Mouse (Mus musculus) intestine, embryonic 16.5 days (tissue): ENCODE results near the gene Hoxa7. TPM values are rescaled to one million over a fixed set of nuclear protein-coding genes. Genes with fewer than 3 reads are reported as not detected.

Source experiments
- ATAC-seq: fragments of 200-750 bp; cut with Nextera tagmentation; 2 replicates; pipeline ENCODE4 v1.8.0; 2017; ENCODE audit warnings: moderate TSS enrichment, moderate library complexity
- H3K27ac ChIP-seq: fragments of 300-500 bp; sonication (generic); 2 replicates; pipeline ENCODE4 v1.5.1; 2014; ENCODE audit warnings: mild to moderate bottlenecking, low read length
- H3K27me3 ChIP-seq: fragments of 300-500 bp; sonication (generic); replicated peaks from 2 replicates; pipeline ENCODE4 v1.6.1; 2014; ENCODE audit warnings: low read length, control low read depth, mixed read lengths; ENCODE audit not compliant: control insufficient read depth, insufficient read depth
- H3K36me3 ChIP-seq: fragments of 300-500 bp; sonication (generic); 2 replicates; pipeline ENCODE4 v1.6.1; 2014; ENCODE audit warnings: low read length, control low read depth; ENCODE audit not compliant: control insufficient read depth, insufficient read depth
- H3K4me1 ChIP-seq: fragments of 300-500 bp; sonication (generic); 2 replicates; pipeline ENCODE4 v1.6.1; 2014; ENCODE audit warnings: low read length, control low read depth, mixed read lengths; ENCODE audit not compliant: control insufficient read depth, insufficient read depth
- H3K4me2 ChIP-seq: fragments of 300-500 bp; sonication (generic); 2 replicates; pipeline ENCODE4 v1.6.1; 2014; ENCODE audit warnings: low read depth, low read length, control low read depth
- H3K4me3 ChIP-seq: fragments of 300-500 bp; sonication (generic); 2 replicates; pipeline ENCODE4 v1.5.1; 2014; ENCODE audit warnings: mild to moderate bottlenecking, low read length
- H3K9ac ChIP-seq: fragments of 300-500 bp; sonication (generic); 2 replicates; pipeline ENCODE4 v1.6.1; 2014; ENCODE audit warnings: low read depth, low read length
- H3K9me3 ChIP-seq: fragments of 300-500 bp; sonication (generic); 2 replicates; pipeline ENCODE4 v1.6.1; 2016; ENCODE audit warnings: low read length, control low read depth; ENCODE audit not compliant: control insufficient read depth
- WGBS: fragments of 180-500 bp; shearing (Covaris S2); extraction: QIAGEN DNeasy Blood & Tissue Kit; methylation state at CpG from one replicate; pipeline ENCODE4 v1.1.7; 2014; 5-methylcytosine and 5-hydroxymethylcytosine counted together
- polyA plus RNA-seq: library from polyadenylated mRNA; unstranded; fragments of >200 nt; fragmentation: Nextera tagmentation; extraction: Ambion mirVana; gene quantifications from 2 replicates; pipeline ENCODE4 v1.2.1, GENCODE M21; 2015

The Hoxa7 gene
- polyA plus RNA-seq, 1 experiment from 2014 or later = 8.2 TPM

DNA sequence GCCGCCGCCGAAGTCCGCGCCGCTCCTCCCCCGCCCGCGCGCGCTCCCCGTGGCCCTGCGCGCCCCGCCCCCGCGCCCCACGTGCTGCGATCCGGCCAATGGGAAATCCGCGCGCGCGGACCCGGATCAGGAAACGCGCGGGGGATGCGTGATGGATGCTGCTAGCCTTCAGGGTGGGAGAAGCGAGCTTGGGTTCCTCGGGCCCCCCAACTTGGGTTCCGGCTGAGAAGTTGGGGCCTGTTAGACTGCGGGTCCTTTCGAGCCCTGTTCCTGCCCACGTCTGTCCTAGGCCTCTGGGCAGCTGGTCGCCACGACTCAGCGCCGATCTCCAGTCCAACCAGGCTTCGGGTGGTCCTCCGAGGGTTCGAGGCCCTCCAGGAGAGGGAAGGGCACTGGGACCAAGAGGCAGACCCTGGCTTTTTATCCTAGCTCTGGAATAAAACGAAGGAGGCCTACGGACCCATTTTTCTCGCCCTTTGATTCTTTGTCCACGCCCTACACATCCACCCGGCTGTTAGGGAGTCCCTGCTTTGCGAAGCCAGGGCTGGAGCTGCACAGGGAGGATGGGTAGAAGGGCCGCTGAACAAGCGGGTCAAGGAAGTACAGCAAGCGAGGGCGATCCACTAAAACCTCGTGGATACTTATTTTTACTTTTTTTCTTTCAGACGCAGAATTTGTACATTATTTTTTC, 29.6 kb downstream of the Hoxa7 start:
- peak overlapping the region; percentile 73 for H3K9ac ChIP-seq
- peak; percentile 71 for ATAC-seq
- H3K4me3 ChIP-seq = peak overlapping the region; percentile 70
- peak overlapping the region; percentile 89 for H3K27ac ChIP-seq
- H3K4me1 ChIP-seq = peaks cover 32% of the 10 kb centered on the region
- H3K36me3 ChIP-seq = no peaks in the 10 kb centered on the region
- 1% methylated on average over 43 of the region's 55 CpGs for WGBS
- peak overlapping the region; percentile 95 for H3K4me2 ChIP-seq
- H3K27me3 ChIP-seq = no peaks in the 10 kb centered on the region; the same call in 1 of the 2 replicates
- H3K9me3 ChIP-seq = no peaks in the 10 kb centered on the region

DNA sequence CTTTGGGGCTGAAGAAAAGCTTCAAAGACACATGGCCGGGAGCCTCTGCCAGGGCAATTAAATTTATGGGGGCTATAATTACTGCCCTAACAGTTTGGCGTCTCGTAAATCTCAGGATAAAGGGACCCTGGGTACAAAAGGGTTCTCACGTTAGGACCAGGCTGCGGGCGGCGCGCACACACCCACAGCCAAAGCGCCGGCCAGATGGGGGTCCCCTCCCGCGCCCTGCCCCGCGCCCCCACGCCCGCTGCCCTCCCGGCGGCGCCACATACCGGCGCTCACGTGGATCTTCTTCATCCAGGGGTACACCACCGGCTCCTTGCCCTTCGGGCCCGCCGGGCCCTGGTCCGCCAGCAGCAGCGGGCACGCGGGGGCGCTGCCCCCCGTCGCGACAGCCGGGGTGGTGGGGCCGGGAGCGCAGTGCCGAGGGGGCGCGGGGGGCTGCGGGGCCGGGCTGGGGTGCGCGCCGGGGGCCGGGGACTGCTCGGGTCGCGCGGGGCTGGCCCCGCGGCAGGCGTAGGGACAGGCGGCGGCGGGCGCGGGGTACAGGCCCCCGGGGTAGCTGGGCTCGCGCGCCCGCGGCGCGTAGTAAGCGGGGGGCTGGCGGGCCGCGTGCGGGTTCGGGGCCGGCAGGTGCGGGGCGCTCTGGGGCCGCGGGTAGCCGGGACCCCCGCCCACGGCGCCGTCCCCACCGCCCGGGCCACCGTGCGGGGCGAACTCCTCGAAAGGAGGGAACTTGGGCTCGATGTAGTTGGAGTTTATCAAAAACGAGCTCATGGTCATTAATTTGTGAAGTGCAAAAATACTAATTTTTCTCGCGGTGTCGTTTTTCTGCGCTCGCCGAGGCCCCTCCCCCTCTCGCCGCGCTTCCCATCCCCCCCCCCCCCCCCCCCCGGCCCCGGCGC, 30.5 kb downstream of the Hoxa7 start, which contains the start of gene Hoxa4:
Gene Hoxa4, minus strand, starts transcription at position 848 of the 905 bp plus-strand sequence.
- no peaks in the 10 kb centered on the region for H3K9me3 ChIP-seq
- H3K36me3 ChIP-seq = no peaks in the 10 kb centered on the region
- peaks cover 36% of the 10 kb centered on the region for H3K4me1 ChIP-seq
- no peaks in the 10 kb centered on the region; the same call in 1 of the 2 replicates for H3K27me3 ChIP-seq
- H3K9ac ChIP-seq = peak within 1 kb of the TSS; percentile 89
- under 1% methylated on average over 76 of the region's 102 CpGs for WGBS
- peak within 1 kb of the TSS; percentile 70 for H3K4me3 ChIP-seq
- ATAC-seq = peak; percentile 49
- peak within 1 kb of the TSS; percentile 95 for H3K4me2 ChIP-seq
- peak within 1 kb of the TSS; percentile 93 for H3K27ac ChIP-seq

DNA sequence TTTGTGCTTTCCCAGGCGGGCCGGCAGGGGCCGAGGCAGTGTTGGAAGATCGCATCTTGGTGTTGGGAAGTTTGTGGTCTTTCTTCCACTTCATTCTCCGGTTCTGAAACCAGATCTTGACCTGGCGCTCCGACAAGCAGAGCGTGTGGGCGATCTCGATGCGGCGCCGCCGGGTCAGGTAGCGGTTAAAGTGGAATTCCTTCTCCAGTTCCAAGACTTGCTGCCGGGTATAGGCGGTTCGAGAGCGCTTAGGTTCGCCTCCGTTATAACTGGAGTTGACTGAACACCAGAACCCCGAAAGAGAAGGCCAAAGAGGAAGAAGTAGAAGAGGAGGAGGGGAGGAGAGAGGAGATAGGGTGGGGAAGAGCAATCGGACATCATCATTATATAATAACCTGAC, 31.2 kb downstream of the Hoxa7 start:
- Histone ChIP-seq H3K27ac (peak overlapping the region; percentile 93), H3K4me2 (peak overlapping the region; percentile 95), H3K4me3 (peak overlapping the region; percentile 70), H3K27me3 (no peaks in the 10 kb centered on the region), H3K4me1 (peaks cover 40% of the 10 kb centered on the region), H3K9ac (peak overlapping the region; percentile 89), H3K36me3 (no peaks in the 10 kb centered on the region), H3K9me3 (no peaks in the 10 kb centered on the region)
- 9% methylated on average over 23 of the region's 23 CpGs for WGBS
- 0 out of 2 replicates have a peak, but pooled peaks have one; percentile 2 for ATAC-seq

DNA sequence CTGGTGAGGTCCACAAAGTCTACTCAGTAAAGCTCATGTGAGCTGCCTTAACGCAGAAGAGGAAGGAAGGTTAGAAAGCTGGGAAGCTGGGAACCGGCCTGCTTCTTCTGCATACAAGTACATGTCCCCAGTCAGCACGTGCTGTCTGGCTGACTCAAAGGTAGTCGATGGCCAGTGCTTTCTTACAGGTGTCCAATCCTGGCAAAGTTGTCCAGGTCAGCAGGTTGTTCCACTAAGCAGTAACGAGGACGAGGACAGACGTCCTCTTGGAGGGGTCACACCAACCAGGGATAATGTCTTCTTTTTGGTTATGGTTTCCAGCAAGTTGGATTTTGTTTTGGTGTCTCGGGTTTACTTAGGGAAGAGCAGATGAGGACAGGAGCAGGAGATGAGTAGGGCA, 31.7 kb downstream of the Hoxa7 start:
- peak overlapping the region; percentile 89 for H3K9ac ChIP-seq
- H3K27me3 ChIP-seq = no peaks in the 10 kb centered on the region
- ATAC-seq = no peak
- no peaks in the 10 kb centered on the region for H3K36me3 ChIP-seq
- peak overlapping the region; percentile 70 for H3K4me3 ChIP-seq
- WGBS = 33% methylated on average over 8 of the region's 8 CpGs
- peak overlapping the region; percentile 93 for H3K27ac ChIP-seq
- peak overlapping the region; percentile 95 for H3K4me2 ChIP-seq
- H3K4me1 ChIP-seq = peaks cover 41% of the 10 kb centered on the region
- no peaks in the 10 kb centered on the region for H3K9me3 ChIP-seq

DNA sequence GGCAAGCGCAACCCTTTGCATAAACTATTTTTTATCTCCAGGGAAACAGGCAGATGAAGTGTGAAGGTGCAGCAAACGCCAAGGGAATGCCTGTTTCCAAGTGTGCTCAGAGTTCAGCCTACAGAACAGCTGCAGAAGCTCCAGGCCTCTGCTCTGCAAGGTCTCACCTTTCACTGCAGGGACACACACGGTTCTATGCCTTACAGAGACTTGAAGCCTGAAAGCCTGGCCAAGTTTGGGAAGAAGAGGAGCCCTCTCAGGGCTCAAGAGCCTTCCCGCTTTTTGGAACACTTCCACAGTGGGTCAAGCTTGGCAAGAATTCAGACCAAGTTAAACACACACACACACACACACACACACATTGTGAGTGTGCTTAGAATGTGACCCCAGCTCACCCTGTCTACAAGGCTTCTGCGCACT, 32.5 kb downstream of the Hoxa7 start:
- peaks cover 41% of the 10 kb centered on the region for H3K4me1 ChIP-seq

DNA sequence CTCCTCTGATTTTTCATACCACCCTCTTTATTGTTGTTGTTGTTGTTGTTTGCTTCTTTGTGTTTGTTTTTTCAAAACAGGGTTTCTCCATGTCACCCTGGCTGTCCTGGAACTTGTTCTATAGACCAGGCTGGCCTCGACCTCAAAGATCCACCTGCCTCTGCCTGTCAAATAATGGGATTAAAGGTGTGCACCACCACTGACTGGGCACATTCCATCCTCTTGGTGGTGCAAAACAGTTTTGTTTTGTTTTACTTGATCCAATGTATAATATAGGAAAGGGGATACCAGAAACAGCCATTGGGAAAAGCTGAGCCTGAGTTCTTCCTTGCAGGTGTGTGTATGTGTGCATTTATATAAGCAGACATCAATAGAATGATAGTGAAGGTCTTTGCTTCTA, 35.2 kb downstream of the Hoxa7 start:
- Histone ChIP-seq H3K4me2 (no peak overlapping the region), H3K36me3 (no peaks in the 10 kb centered on the region), H3K4me3 (no peak overlapping the region), H3K4me1 (peaks cover 51% of the 10 kb centered on the region), H3K9me3 (no peaks in the 10 kb centered on the region), H3K9ac (no peak overlapping the region), H3K27ac (no peak overlapping the region), H3K27me3 (peaks cover 2% of the 10 kb centered on the region; the same call in 1 of the 2 replicates)
- 55% methylated on average over 1 of the region's 1 CpGs for WGBS
- no peak for ATAC-seq

More for the DNA sequence above, 32.5 kb downstream of the Hoxa7 start:
- no peaks in the 10 kb centered on the region for H3K36me3 ChIP-seq
- 36% methylated on average over 5 of the region's 5 CpGs for WGBS
- no peaks in the 10 kb centered on the region for H3K27me3 ChIP-seq
- peak overlapping the region; percentile 25; the same call in 1 of the 2 replicates for H3K9ac ChIP-seq
- ATAC-seq = no peak
- H3K4me2 ChIP-seq = peak overlapping the region; percentile 16; the same call in 1 of the 2 replicates
- no peaks in the 10 kb centered on the region for H3K9me3 ChIP-seq
- peak overlapping the region; percentile 93 for H3K27ac ChIP-seq
- peak overlapping the region; percentile 0; the same call in 1 of the 2 replicates for H3K4me3 ChIP-seq

DNA sequence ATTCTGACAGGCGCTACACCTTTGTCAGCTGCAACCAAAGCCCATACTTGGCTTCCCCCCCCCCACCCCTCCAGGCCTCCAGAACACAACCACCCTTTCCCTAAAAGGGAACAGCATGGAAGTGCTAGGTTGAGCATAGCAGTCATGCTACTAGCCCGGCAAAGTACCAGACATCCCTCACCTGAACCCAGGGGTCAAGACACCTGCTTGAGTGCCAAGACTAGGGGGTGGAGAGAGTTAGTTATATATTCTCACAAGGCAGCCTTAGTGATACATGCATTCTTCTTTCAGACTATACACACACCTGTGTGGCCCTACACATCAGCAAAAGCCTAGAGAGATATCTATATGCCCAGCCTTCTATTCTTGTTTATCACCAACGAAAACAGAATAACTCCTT, 35.8 kb downstream of the Hoxa7 start:
- Histone ChIP-seq H3K4me3 (no peak overlapping the region), H3K9me3 (no peaks in the 10 kb centered on the region), H3K4me2 (peak overlapping the region; percentile 44; the same call in 1 of the 2 replicates), H3K27ac (no peak overlapping the region; the same call in 1 of the 2 replicates), H3K9ac (peak overlapping the region; percentile 41; the same call in 1 of the 2 replicates), H3K36me3 (no peaks in the 10 kb centered on the region), H3K27me3 (peaks cover 6% of the 10 kb centered on the region), H3K4me1 (peaks cover 57% of the 10 kb centered on the region)
- 40% methylated on average over 3 of the region's 3 CpGs for WGBS
- ATAC-seq = no peak

DNA sequence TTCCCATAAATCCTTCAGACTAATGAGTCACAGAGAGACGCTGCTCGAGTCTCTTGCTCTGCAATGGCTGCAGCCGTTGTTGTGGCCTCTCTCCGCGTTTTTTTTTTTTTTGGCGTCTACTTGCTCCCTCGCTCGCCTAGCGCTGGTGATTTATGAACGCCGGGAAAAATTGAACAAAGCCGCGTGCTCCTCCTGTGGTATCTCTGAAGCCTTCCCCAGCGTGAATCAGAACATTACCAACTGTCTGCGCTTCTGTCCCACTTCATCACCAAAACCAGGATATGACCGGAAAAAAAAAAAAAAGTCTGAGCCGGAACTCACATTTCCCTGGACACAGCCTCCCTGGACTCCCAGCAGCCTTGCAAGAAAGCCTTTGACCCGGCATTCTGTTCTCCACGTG, 36.4 kb downstream of the Hoxa7 start:
- Histone ChIP-seq H3K27ac (peak overlapping the region; percentile 86; the same call in 1 of the 2 replicates), H3K36me3 (no peaks in the 10 kb centered on the region), H3K4me3 (peak overlapping the region; percentile 20), H3K4me1 (peaks cover 59% of the 10 kb centered on the region), H3K27me3 (peaks cover 6% of the 10 kb centered on the region), H3K9ac (peak overlapping the region; percentile 41), H3K9me3 (no peaks in the 10 kb centered on the region), H3K4me2 (peak overlapping the region; percentile 44)
- 7% methylated on average over 19 of the region's 19 CpGs for WGBS
- no peak for ATAC-seq

DNA sequence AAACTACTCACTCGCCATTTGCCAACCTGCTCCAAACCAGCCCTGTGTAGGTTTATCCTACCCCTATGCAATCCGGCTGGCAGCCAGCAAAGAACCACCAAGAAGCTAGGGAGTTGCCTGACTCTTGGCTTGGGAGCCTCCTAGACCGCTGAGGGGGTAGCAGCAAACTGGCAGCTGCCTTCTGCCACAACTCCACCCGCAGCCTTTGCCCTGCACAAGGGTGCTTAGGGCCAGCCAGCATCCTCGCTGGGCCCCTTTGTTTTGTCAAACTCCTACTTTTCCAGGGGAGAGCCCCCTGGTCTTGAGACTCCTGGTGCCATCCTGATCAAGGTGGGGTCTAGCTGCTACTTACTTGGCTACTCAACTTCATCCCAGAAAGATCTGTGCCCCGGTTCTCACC, 37.0 kb downstream of the Hoxa7 start:
- ATAC-seq = no peak
- Histone ChIP-seq H3K4me2 (peak overlapping the region; percentile 44), H3K36me3 (no peaks in the 10 kb centered on the region), H3K9ac (no peak overlapping the region), H3K27ac (peak overlapping the region; percentile 86), H3K4me1 (peaks cover 54% of the 10 kb centered on the region), H3K27me3 (peaks cover 6% of the 10 kb centered on the region), H3K9me3 (no peaks in the 10 kb centered on the region), H3K4me3 (no peak overlapping the region)
- 39% methylated on average over 6 of the region's 6 CpGs for WGBS
